Mouse (Mus musculus) forebrain, embryonic 15.5 days (tissue): ENCODE data around the gene Ccdc155. TPM values are rescaled to one million over a fixed set of nuclear protein-coding genes. Genes with fewer than 3 reads are reported as not detected.
"Not testable (repeated sequence)": the region's sequence is repeated elsewhere in the genome, so short reads cannot be mapped to it uniquely, and the experiment has no call there.

Experiments
- ATAC-seq: fragments of 200-750 bp; cut with Nextera tagmentation; replicated peaks from 2 replicates; pipeline ENCODE4 v1.8.0; 2017; ENCODE audit warnings: mild to moderate bottlenecking, moderate TSS enrichment, moderate library complexity
- H3K27ac ChIP-seq: fragments of 300-500 bp; sonication (generic); replicated peaks from 2 replicates; pipeline ENCODE4 v1.5.1; 2015; ENCODE audit warnings: mild to moderate bottlenecking, inconsistent platforms
- H3K27me3 ChIP-seq: fragments of 300-500 bp; sonication (generic); 2 replicates; pipeline ENCODE4 v1.6.1; 2015; ENCODE audit warnings: inconsistent platforms
- H3K36me3 ChIP-seq: fragments of 300-500 bp; sonication (generic); 2 replicates; pipeline ENCODE4 v1.6.1; 2015; ENCODE audit warnings: mild to moderate bottlenecking, inconsistent platforms
- H3K4me1 ChIP-seq: fragments of 300-500 bp; sonication (generic); 2 replicates; pipeline ENCODE4 v1.6.1; 2015; ENCODE audit warnings: inconsistent platforms
- H3K4me2 ChIP-seq: fragments of 300-500 bp; sonication (generic); replicated peaks from 2 replicates; pipeline ENCODE4 v1.6.1; 2015; ENCODE audit warnings: mild to moderate bottlenecking, inconsistent platforms
- H3K4me3 ChIP-seq: fragments of 300-500 bp; sonication (generic); 2 replicates; pipeline ENCODE4 v1.5.1; 2015; ENCODE audit warnings: mild to moderate bottlenecking, inconsistent platforms
- H3K9ac ChIP-seq: fragments of 300-500 bp; sonication (generic); replicated peaks from 2 replicates; pipeline ENCODE4 v1.6.1; 2015; ENCODE audit warnings: mild to moderate bottlenecking, inconsistent platforms
- H3K9me3 ChIP-seq: fragments of 300-500 bp; sonication (generic); 2 replicates; pipeline ENCODE4 v1.6.1; 2016; ENCODE audit warnings: inconsistent platforms
- WGBS: fragments of 180-500 bp; shearing (Covaris S2); methylation state at CpG from one replicate; pipeline ENCODE4 v1.1.7; 2015; ENCODE audit warnings: mixed read lengths; 5-methylcytosine and 5-hydroxymethylcytosine counted together
- polyA plus RNA-seq: library from polyadenylated mRNA; unstranded; fragments of >200 nt; fragmentation: Nextera tagmentation; extraction: Ambion mirVana; gene quantifications from 2 replicates; pipeline ENCODE4 v1.2.1, GENCODE M21; 2015

Ccdc155 gene
- polyA plus RNA-seq, 1 experiment from 2014 or later = 0.74 TPM

- Histone ChIP-seq H3K36me3 (no peaks in the 10 kb centered on the region), H3K4me2 (peak overlapping the region; percentile 46), H3K27me3 (peaks cover 87% of the 10 kb centered on the region), H3K4me3 (peak overlapping the region; percentile 31), H3K9ac (peak overlapping the region; percentile 14), H3K4me1 (peaks cover 20% of the 10 kb centered on the region), H3K27ac (no peak overlapping the region), H3K9me3 (no peaks in the 10 kb centered on the region)
- under 1% methylated on average over 34 of the region's 34 CpGs for WGBS
- peak; percentile 91 for ATAC-seq
These were observed 22.5 kb downstream of the Ccdc155 start for GRCm38 (mm10) chr7:45182199-45182601.

GRCm38 (mm10) chr7:45181540-45181939 is 23.2 kb downstream of the Ccdc155 start:
- WGBS = 3% methylated on average over 35 of the region's 35 CpGs
- H3K27ac ChIP-seq = no peak overlapping the region
- peak overlapping the region; percentile 46 for H3K4me2 ChIP-seq
- ATAC-seq = no peak
- H3K4me3 ChIP-seq = peak overlapping the region; percentile 31
- H3K9me3 ChIP-seq = no peaks in the 10 kb centered on the region
- H3K27me3 ChIP-seq = peaks cover 92% of the 10 kb centered on the region
- H3K4me1 ChIP-seq = peaks cover 21% of the 10 kb centered on the region
- H3K36me3 ChIP-seq = no peaks in the 10 kb centered on the region
- no peak overlapping the region for H3K9ac ChIP-seq

- Histone ChIP-seq H3K4me1 (peaks cover 27% of the 10 kb centered on the region), H3K9ac (no peak within 1 kb of the TSS), H3K4me2 (peak within 1 kb of the TSS; percentile 46), H3K4me3 (peak within 1 kb of the TSS; percentile 31), H3K9me3 (no peaks in the 10 kb centered on the region), H3K27me3 (peaks cover 96% of the 10 kb centered on the region), H3K36me3 (no peaks in the 10 kb centered on the region), H3K27ac (no peak within 1 kb of the TSS)
- no peak for ATAC-seq
- WGBS = 11% methylated on average over 19 of the region's 20 CpGs
These were observed 23.7 kb downstream of the Ccdc155 start, which contains the start of gene Pth2 for GRCm38 (mm10) chr7:45180896-45181477. Pth2 (plus strand) TSS chr7:45180995.

GRCm38 (mm10) chr7:45179469-45179868 is 25.2 kb downstream of the Ccdc155 start, which contains the start of gene Gfy:
Gfy (minus strand) TSS chr7:45179569.
- WGBS = 26% methylated on average over 7 of the region's 7 CpGs
- no peaks in the 10 kb centered on the region for H3K9me3 ChIP-seq
- no peaks in the 10 kb centered on the region for H3K36me3 ChIP-seq
- no peak within 1 kb of the TSS for H3K9ac ChIP-seq
- H3K4me2 ChIP-seq = no peak within 1 kb of the TSS
- no peak within 1 kb of the TSS for H3K27ac ChIP-seq
- no peak for ATAC-seq
- peaks cover 35% of the 10 kb centered on the region for H3K4me1 ChIP-seq
- H3K27me3 ChIP-seq = peaks cover 99% of the 10 kb centered on the region
- no peak within 1 kb of the TSS for H3K4me3 ChIP-seq

GRCm38 (mm10) chr7:45178550-45178949 is 26.1 kb downstream of the Ccdc155 start:
- no peaks in the 10 kb centered on the region for H3K36me3 ChIP-seq
- no peak overlapping the region for H3K4me2 ChIP-seq
- H3K27ac ChIP-seq = no peak overlapping the region
- WGBS = 26% methylated on average over 7 of the region's 7 CpGs
- H3K9me3 ChIP-seq = no peaks in the 10 kb centered on the region
- H3K9ac ChIP-seq = no peak overlapping the region
- peaks cover 36% of the 10 kb centered on the region for H3K4me1 ChIP-seq
- peaks cover 97% of the 10 kb centered on the region for H3K27me3 ChIP-seq
- H3K4me3 ChIP-seq = no peak overlapping the region
- no peak for ATAC-seq

- Histone ChIP-seq H3K4me3 (peak overlapping the region; percentile 15; the same call in 1 of the 2 replicates), H3K9ac (no peak overlapping the region), H3K27me3 (peaks cover 85% of the 10 kb centered on the region), H3K4me1 (peaks cover 21% of the 10 kb centered on the region), H3K4me2 (peak overlapping the region; percentile 31), H3K36me3 (no peaks in the 10 kb centered on the region), H3K27ac (no peak overlapping the region), H3K9me3 (no peaks in the 10 kb centered on the region)
- WGBS = 2% methylated on average over 29 of the region's 31 CpGs
- no peak for ATAC-seq
These were observed 28.3 kb downstream of the Ccdc155 start for GRCm38 (mm10) chr7:45176356-45176755.

GRCm38 (mm10) chr7:45175929-45176328 is 28.8 kb downstream of the Ccdc155 start:
- no peaks in the 10 kb centered on the region for H3K9me3 ChIP-seq
- no peak overlapping the region for H3K9ac ChIP-seq
- no peaks in the 10 kb centered on the region for H3K36me3 ChIP-seq
- H3K4me3 ChIP-seq = peak overlapping the region; percentile 15; the same call in 1 of the 2 replicates
- under 1% methylated on average over 23 of the region's 23 CpGs for WGBS
- H3K27me3 ChIP-seq = peaks cover 85% of the 10 kb centered on the region
- H3K27ac ChIP-seq = no peak overlapping the region
- H3K4me1 ChIP-seq = peaks cover 17% of the 10 kb centered on the region
- H3K4me2 ChIP-seq = peak overlapping the region; percentile 31
- ATAC-seq = no peak

- peaks cover 85% of the 10 kb centered on the region for H3K27me3 ChIP-seq
- H3K4me1 ChIP-seq = peaks cover 15% of the 10 kb centered on the region
- no peak overlapping the region for H3K4me2 ChIP-seq
- no peak overlapping the region for H3K4me3 ChIP-seq
- no peak overlapping the region for H3K9ac ChIP-seq
- H3K27ac ChIP-seq = no peak overlapping the region
- no peaks in the 10 kb centered on the region for H3K36me3 ChIP-seq
- H3K9me3 ChIP-seq = no peaks in the 10 kb centered on the region
- 1% methylated on average over 13 of the region's 13 CpGs for whole genome bisulfite sequencing
- ATAC-seq = no peak
These were observed 29.3 kb downstream of the Ccdc155 start for GRCm38 (mm10) chr7:45175398-45175797.

- H3K4me2 ChIP-seq = no peak overlapping the region
- ATAC-seq = no peak
These were observed 30.0 kb downstream of the Ccdc155 start for GRCm38 (mm10) chr7:45174567-45175280.

GRCm38 (mm10) chr7:45173772-45174171 is 30.9 kb downstream of the Ccdc155 start:
- Histone ChIP-seq H3K4me1 (peaks cover 17% of the 10 kb centered on the region), H3K27me3 (peaks cover 83% of the 10 kb centered on the region)
- not testable (repeated sequence) for H3K4me2 ChIP-seq, H3K27ac ChIP-seq, H3K9me3 ChIP-seq, H3K4me3 ChIP-seq, H3K9ac ChIP-seq, H3K36me3 ChIP-seq, ATAC-seq
- 73% methylated on average over 1 of the region's 1 CpGs for WGBS

More at GRCm38 (mm10) chr7:45174567-45175280, 30.0 kb downstream of the Ccdc155 start:
- Histone ChIP-seq H3K4me1 (peaks cover 15% of the 10 kb centered on the region), H3K36me3 (no peaks in the 10 kb centered on the region), H3K27ac (no peak overlapping the region), H3K9me3 (no peaks in the 10 kb centered on the region), H3K9ac (no peak overlapping the region), H3K4me3 (0 out of 2 replicates have a peak overlapping the region, but pooled peaks have one; percentile 8), H3K27me3 (peaks cover 83% of the 10 kb centered on the region)
- 3% methylated on average over 28 of the region's 29 CpGs for WGBS

- Histone ChIP-seq H3K27me3 (peaks cover 82% of the 10 kb centered on the region), H3K4me2 (no peak overlapping the region), H3K4me1 (peaks cover 25% of the 10 kb centered on the region), H3K9me3 (no peaks in the 10 kb centered on the region), H3K4me3 (no peak overlapping the region), H3K36me3 (no peaks in the 10 kb centered on the region), H3K9ac (no peak overlapping the region), H3K27ac (no peak overlapping the region)
- no peak for ATAC-seq
- WGBS = 65% methylated on average over 7 of the region's 7 CpGs
These were observed 31.7 kb downstream of the Ccdc155 start for GRCm38 (mm10) chr7:45172974-45173373.

GRCm38 (mm10) chr7:45169495-45169894 is 35.2 kb downstream of the Ccdc155 start:
- Histone ChIP-seq H3K4me2 (no peak overlapping the region), H3K27me3 (peaks cover 78% of the 10 kb centered on the region), H3K9me3 (no peaks in the 10 kb centered on the region), H3K9ac (no peak overlapping the region), H3K4me3 (no peak overlapping the region), H3K4me1 (peaks cover 26% of the 10 kb centered on the region), H3K27ac (no peak overlapping the region), H3K36me3 (no peaks in the 10 kb centered on the region)
- ATAC-seq = no peak
- 89% methylated on average over 3 of the region's 3 CpGs for WGBS
